Mouse (Mus musculus) lung, postnatal 0 days (tissue): ENCODE results near the gene Lhb. TPM values are rescaled to one million over a fixed set of nuclear protein-coding genes. Genes with fewer than 3 reads are reported as not detected.

Experiments used
- ATAC-seq: fragments of 200-750 bp; cut with Nextera tagmentation; 2 replicates; pipeline ENCODE4 v1.8.0; 2017; ENCODE audit warnings: moderate library complexity
- DNase-seq: peaks from one replicate; pipeline ENCODE4 v3.0.0-alpha.2; 2016; ENCODE audit warnings: low spot score
- H3K27ac ChIP-seq: fragments of 300-500 bp; sonication (generic); 2 replicates; pipeline ENCODE4 v1.5.1; 2014; ENCODE audit warnings: antibody characterized with exemption, mild to moderate bottlenecking, low read length, mixed read lengths
- H3K27me3 ChIP-seq: fragments of 300-500 bp; sonication (generic); replicated peaks from 2 replicates; pipeline ENCODE4 v1.6.1; 2014; ENCODE audit warnings: low read length, mixed read lengths; ENCODE audit not compliant: insufficient read depth
- H3K36me3 ChIP-seq: fragments of 300-500 bp; sonication (generic); 2 replicates; pipeline ENCODE4 v1.6.1; 2014; ENCODE audit warnings: low read length, mixed read lengths; ENCODE audit not compliant: insufficient read depth
- H3K4me1 ChIP-seq: fragments of 300-500 bp; sonication (generic); 2 replicates; pipeline ENCODE4 v1.6.1; 2014; ENCODE audit warnings: antibody characterized with exemption, low read depth, low read length, mixed read lengths; ENCODE audit not compliant: insufficient read depth
- H3K4me2 ChIP-seq: fragments of 300-500 bp; sonication (generic); replicated peaks from 2 replicates; pipeline ENCODE4 v1.6.1; 2014; ENCODE audit warnings: low read depth, mild to moderate bottlenecking, low read length, moderate library complexity, mixed read lengths
- H3K4me3 ChIP-seq: fragments of 300-500 bp; sonication (generic); 2 replicates; pipeline ENCODE4 v1.5.1; 2014; ENCODE audit warnings: low read depth, low read length
- H3K9ac ChIP-seq: fragments of 300-500 bp; sonication (generic); replicated peaks from 2 replicates; pipeline ENCODE4 v1.6.1; 2014; ENCODE audit warnings: low read depth, mild to moderate bottlenecking
- H3K9me3 ChIP-seq: fragments of 300-500 bp; sonication (generic); 2 replicates; pipeline ENCODE4 v1.6.1; 2016; ENCODE audit warnings: low read length, mixed read lengths
- CTCF ChIP-seq: IDR thresholded peaks from 2 replicates; pipeline ENCODE4 v1.5.1; 2016; ENCODE audit warnings: antibody characterized with exemption, mild to moderate bottlenecking
- EP300 ChIP-seq: IDR thresholded peaks from 2 replicates; pipeline ENCODE4 v1.6.1; 2016; ENCODE audit warnings: antibody characterized with exemption, mild to moderate bottlenecking, control low read depth
- WGBS: fragments of 180-500 bp; shearing (Covaris S2); extraction: QIAGEN DNeasy Blood & Tissue Kit; methylation state at CpG from one replicate; pipeline ENCODE4 v1.1.7; 2014; 5-methylcytosine and 5-hydroxymethylcytosine counted together
- polyA plus RNA-seq: library from polyadenylated mRNA; unstranded; fragments of >200 nt; fragmentation: Nextera tagmentation; extraction: Ambion mirVana; gene quantifications from 2 replicates; pipeline ENCODE4 v1.2.1, GENCODE M21; 2015

Lhb gene
- polyA plus RNA-seq, 1 experiment from 2014 or later, result 4.7 TPM

- DNase-seq (peak; percentile 46), ATAC-seq (peak; percentile 31)
- WGBS, result 13% methylated on average over 33 of the region's 37 CpGs
- no peaks in the 10 kb centered on the region for H3K9me3 ChIP-seq
- no peaks in the 10 kb centered on the region for H3K36me3 ChIP-seq
- no peaks in the 10 kb centered on the region; the same call in 1 of the 2 replicates for H3K4me1 ChIP-seq
- no peak overlapping the region for H3K9ac ChIP-seq
- H3K4me2 ChIP-seq, result peak overlapping the region; percentile 47
- peak overlapping the region; percentile 14; the same call in 1 of the 2 replicates for H3K4me3 ChIP-seq
- H3K27me3 ChIP-seq, result peaks cover 27% of the 10 kb centered on the region
- H3K27ac ChIP-seq, result no peak overlapping the region; the same call in 1 of the 2 replicates
- TF ChIP-seq CTCF (no peak), EP300 (no peak)
Measured at GRCm38 (mm10) chr7:45415636-45416035, 5.0 kb upstream of the Lhb start.

DNA sequence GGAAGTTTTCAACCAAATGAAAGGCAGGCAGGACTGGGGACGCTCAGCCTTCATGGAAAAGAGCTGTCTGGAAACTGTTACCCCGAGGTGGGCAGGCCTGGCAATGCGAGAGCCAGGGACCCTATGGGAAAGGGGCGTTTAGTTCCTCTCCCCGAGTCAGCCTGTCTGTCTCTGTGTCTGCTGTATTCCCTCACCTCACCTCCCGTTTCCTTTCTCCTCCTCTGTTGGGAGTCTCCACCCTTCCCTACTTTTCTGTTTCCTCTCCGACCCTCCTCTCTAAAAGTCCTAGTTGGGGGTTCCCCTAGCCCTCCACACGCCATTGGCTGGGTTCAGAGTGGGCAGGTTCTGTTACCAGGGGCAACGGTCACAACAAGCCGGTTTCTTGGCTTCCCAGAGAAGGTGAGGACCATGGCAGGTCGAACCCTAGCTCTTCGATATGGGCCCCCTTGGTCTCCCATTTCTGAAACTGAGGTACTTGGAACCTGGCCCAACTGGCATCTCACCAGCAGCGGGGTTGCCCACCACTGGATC is 2.6 kb upstream of the Lhb start:
- Histone ChIP-seq H3K4me2 (no peak overlapping the region), H3K9me3 (no peaks in the 10 kb centered on the region), H3K4me1 (no peaks in the 10 kb centered on the region; the same call in 1 of the 2 replicates), H3K27ac (no peak overlapping the region), H3K36me3 (0 out of 2 replicates have a peak, but pooled peaks cover 5% of the 10 kb centered on the region), H3K4me3 (no peak overlapping the region), H3K9ac (no peak overlapping the region; the same call in 1 of the 2 replicates), H3K27me3 (peaks cover 27% of the 10 kb centered on the region)
- no peak for ATAC-seq
- no peak for TF ChIP-seq EP300
- TF ChIP-seq CTCF, result no peak
- peak; percentile 33 for DNase-seq
- WGBS, result 11% methylated on average over 13 of the region's 13 CpGs

GRCm38 (mm10) chr7:45419859-45420614 is 583 bp upstream of the Lhb start:
- DNase-seq (peak; percentile 23), ATAC-seq (peak; percentile 34; the same call in 1 of the 2 replicates)
- Histone ChIP-seq H3K9ac (no peak overlapping the region), H3K27me3 (peaks cover 9% of the 10 kb centered on the region; the same call in 1 of the 2 replicates), H3K36me3 (peaks cover 22% of the 10 kb centered on the region), H3K4me3 (no peak overlapping the region), H3K9me3 (no peaks in the 10 kb centered on the region), H3K27ac (no peak overlapping the region), H3K4me1 (no peaks in the 10 kb centered on the region), H3K4me2 (no peak overlapping the region)
- TF ChIP-seq EP300 (no peak), CTCF (no peak)
- WGBS, result 15% methylated on average over 26 of the region's 27 CpGs

DNA sequence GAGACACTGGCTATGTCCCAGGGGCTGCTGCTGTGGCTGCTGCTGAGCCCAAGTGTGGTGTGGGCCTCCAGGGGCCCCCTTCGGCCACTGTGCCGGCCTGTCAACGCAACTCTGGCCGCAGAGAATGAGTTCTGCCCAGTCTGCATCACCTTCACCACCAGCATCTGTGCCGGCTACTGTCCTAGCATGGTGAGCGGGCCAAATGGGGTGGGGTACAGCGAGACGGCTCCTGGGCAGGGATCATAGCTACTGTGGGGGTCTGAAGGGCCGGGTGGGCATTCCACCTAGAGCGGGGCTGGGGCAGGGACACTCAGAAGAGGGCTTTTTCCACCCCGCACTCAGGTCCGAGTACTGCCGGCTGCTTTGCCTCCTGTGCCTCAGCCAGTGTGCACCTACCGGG is 574 bp downstream of the Lhb start:
- Histone ChIP-seq H3K27me3 (0 out of 2 replicates have a peak, but pooled peaks cover 5% of the 10 kb centered on the region), H3K4me3 (no peak overlapping the region), H3K9ac (no peak overlapping the region), H3K9me3 (no peaks in the 10 kb centered on the region), H3K36me3 (peaks cover 24% of the 10 kb centered on the region), H3K4me1 (no peaks in the 10 kb centered on the region), H3K27ac (no peak overlapping the region), H3K4me2 (no peak overlapping the region)
- WGBS, result 92% methylated on average over 14 of the region's 14 CpGs
- ATAC-seq (no peak), DNase-seq (no peak)
- TF ChIP-seq CTCF (no peak), EP300 (no peak)

GRCm38 (mm10) chr7:45426556-45426955 is 5.9 kb downstream of the Lhb start:
- TF ChIP-seq EP300 (no peak), CTCF (no peak)

GRCm38 (mm10) chr7:45433835-45434202 is 13.2 kb downstream of the Lhb start:
- Histone ChIP-seq H3K4me3 (peak overlapping the region; percentile 55), H3K27me3 (no peaks in the 10 kb centered on the region), H3K36me3 (peaks cover 6% of the 10 kb centered on the region), H3K4me2 (peak overlapping the region; percentile 86), H3K9me3 (no peaks in the 10 kb centered on the region), H3K27ac (peak overlapping the region; percentile 72), H3K9ac (peak overlapping the region; percentile 55), H3K4me1 (peaks cover 26% of the 10 kb centered on the region; the same call in 1 of the 2 replicates)
- TF ChIP-seq CTCF (no peak), EP300 (no peak)
- 0% methylated on average over 7 of the region's 7 CpGs for WGBS
- ATAC-seq, result no peak
- DNase-seq, result no peak

More at GRCm38 (mm10) chr7:45426556-45426955, 5.9 kb downstream of the Lhb start:
- Histone ChIP-seq H3K9me3 (no peaks in the 10 kb centered on the region), H3K36me3 (peaks cover 37% of the 10 kb centered on the region), H3K27me3 (no peaks in the 10 kb centered on the region), H3K9ac (no peak overlapping the region), H3K4me1 (no peaks in the 10 kb centered on the region), H3K27ac (no peak overlapping the region), H3K4me3 (no peak overlapping the region), H3K4me2 (no peak overlapping the region)
- ATAC-seq, result no peak
- no peak for DNase-seq
- 81% methylated on average over 8 of the region's 8 CpGs for WGBS
